Mouse (Mus musculus): ENCODE results near the gene Ufd1. TPM values are rescaled to one million over a fixed set of nuclear protein-coding genes. Genes with fewer than 3 reads are reported as not detected.

Ufd1 gene
- polyA plus RNA-seq (2012; ENCODE audit: insufficient read depth, insufficient read length, missing spikeins): 46.6 and 61.5 TPM in 2 replicates

- H3K4me3 ChIP-seq (ENCODE audit: insufficient read depth, low read length): peak within 1 kb of the TSS; percentile 96
- TF ChIP-seq POLR2A (IDR thresholded peaks at IDR 0.05; ENCODE audit: borderline replicate concordance, low read depth, low read length) (no peak), CTCF (IDR thresholded peaks at IDR 0.05; ENCODE audit: low read depth, low read length) (no peak)
- H3K4me1 ChIP-seq (ENCODE audit: control insufficient read depth, insufficient read depth, low read length): peaks cover 9% of the 10 kb centered on the region
- peak within 1 kb of the TSS; percentile 76 for H3K27ac ChIP-seq (ENCODE audit: insufficient read depth, low read depth, low read length)
Observed at GRCm38 (mm10) chr16:18811468-18812384, at the start of gene Ufd1, which contains the start of gene Cdc45. TSS of gene Ufd1 (plus strand) at chr16:18811779. TSS of gene Cdc45 (minus strand) at chr16:18811987.

- no peaks in the 10 kb centered on the region for H3K4me1 ChIP-seq (ENCODE audit: control insufficient read depth, insufficient read depth, low read length)
- no peak overlapping the region for H3K27ac ChIP-seq (ENCODE audit: insufficient read depth, low read depth, low read length)
- TF ChIP-seq POLR2A (IDR thresholded peaks at IDR 0.05; ENCODE audit: borderline replicate concordance, low read depth, low read length) (no peak), CTCF (IDR thresholded peaks at IDR 0.05; ENCODE audit: low read depth, low read length) (no peak)
- no peak overlapping the region for H3K4me3 ChIP-seq (ENCODE audit: insufficient read depth, low read length)
Observed at GRCm38 (mm10) chr16:18762960-18763359, 48.6 kb upstream of the Ufd1 start.

GRCm38 (mm10) chr16:18766390-18766789, 45.2 kb upstream of the Ufd1 start:
- Histone ChIP-seq H3K27ac (ENCODE audit: insufficient read depth, low read depth, low read length) (no peak overlapping the region), H3K4me3 (ENCODE audit: insufficient read depth, low read length) (no peak overlapping the region), H3K4me1 (ENCODE audit: control insufficient read depth, insufficient read depth, low read length) (no peaks in the 10 kb centered on the region)
- TF ChIP-seq POLR2A (IDR thresholded peaks at IDR 0.05; ENCODE audit: borderline replicate concordance, low read depth, low read length) (no peak), CTCF (IDR thresholded peaks at IDR 0.05; ENCODE audit: low read depth, low read length) (no peak)

- no peak overlapping the region for H3K27ac ChIP-seq (ENCODE audit: insufficient read depth, low read depth, low read length)
- H3K4me1 ChIP-seq (ENCODE audit: control insufficient read depth, insufficient read depth, low read length): no peaks in the 10 kb centered on the region
- TF ChIP-seq POLR2A (IDR thresholded peaks at IDR 0.05; ENCODE audit: borderline replicate concordance, low read depth, low read length): no peak
- no peak for TF ChIP-seq CTCF (IDR thresholded peaks at IDR 0.05; ENCODE audit: low read depth, low read length)
- no peak overlapping the region for H3K4me3 ChIP-seq (ENCODE audit: insufficient read depth, low read length)
Observed at GRCm38 (mm10) chr16:18769501-18769900, 42.1 kb upstream of the Ufd1 start.

GRCm38 (mm10) chr16:18773936-18774335, 37.6 kb upstream of the Ufd1 start:
- no peak overlapping the region for H3K27ac ChIP-seq (ENCODE audit: insufficient read depth, low read depth, low read length)
- H3K4me1 ChIP-seq (ENCODE audit: control insufficient read depth, insufficient read depth, low read length): peaks cover 2% of the 10 kb centered on the region; the same call in 1 of the 2 replicates
- H3K4me3 ChIP-seq (ENCODE audit: insufficient read depth, low read length): no peak overlapping the region
- TF ChIP-seq CTCF (IDR thresholded peaks at IDR 0.05; ENCODE audit: low read depth, low read length) (no peak), POLR2A (IDR thresholded peaks at IDR 0.05; ENCODE audit: borderline replicate concordance, low read depth, low read length) (no peak)

- H3K27ac ChIP-seq (ENCODE audit: insufficient read depth, low read depth, low read length): no peak overlapping the region
- peaks cover 2% of the 10 kb centered on the region; the same call in 1 of the 2 replicates for H3K4me1 ChIP-seq (ENCODE audit: control insufficient read depth, insufficient read depth, low read length)
- TF ChIP-seq CTCF (IDR thresholded peaks at IDR 0.05; ENCODE audit: low read depth, low read length) (no peak), POLR2A (IDR thresholded peaks at IDR 0.05; ENCODE audit: borderline replicate concordance, low read depth, low read length) (no peak)
- no peak overlapping the region for H3K4me3 ChIP-seq (ENCODE audit: insufficient read depth, low read length)
Observed at GRCm38 (mm10) chr16:18775621-18776555, 35.7 kb upstream of the Ufd1 start.

- H3K4me1 ChIP-seq (ENCODE audit: control insufficient read depth, insufficient read depth, low read length): peaks cover 2% of the 10 kb centered on the region; the same call in 1 of the 2 replicates
- H3K27ac ChIP-seq (ENCODE audit: insufficient read depth, low read depth, low read length): no peak within 1 kb of the TSS
- TF ChIP-seq CTCF (IDR thresholded peaks at IDR 0.05; ENCODE audit: low read depth, low read length): no peak
- no peak for TF ChIP-seq POLR2A (IDR thresholded peaks at IDR 0.05; ENCODE audit: borderline replicate concordance, low read depth, low read length)
- peak within 1 kb of the TSS; percentile 21 for H3K4me3 ChIP-seq (ENCODE audit: insufficient read depth, low read length)
Observed at GRCm38 (mm10) chr16:18776556-18777100, 35.0 kb upstream of the Ufd1 start, which contains the start of gene Cldn5. TSS of gene Cldn5 (plus strand) at chr16:18776847.

GRCm38 (mm10) chr16:18777101-18778080, 34.2 kb upstream of the Ufd1 start:
- no peak overlapping the region for H3K27ac ChIP-seq (ENCODE audit: insufficient read depth, low read depth, low read length)
- peak overlapping the region; percentile 21 for H3K4me3 ChIP-seq (ENCODE audit: insufficient read depth, low read length)
- peaks cover 2% of the 10 kb centered on the region; the same call in 1 of the 2 replicates for H3K4me1 ChIP-seq (ENCODE audit: control insufficient read depth, insufficient read depth, low read length)
- TF ChIP-seq POLR2A (IDR thresholded peaks at IDR 0.05; ENCODE audit: borderline replicate concordance, low read depth, low read length): no peak
- no peak for TF ChIP-seq CTCF (IDR thresholded peaks at IDR 0.05; ENCODE audit: low read depth, low read length)

Data from bone marrow macrophage, adult 2 months (primary cell).